Mouse (Mus musculus) kidney, postnatal 14 days (tissue): ENCODE data around the gene Mob3c.

Source experiments
- DNase-seq: peaks from one replicate; pipeline ENCODE4 v3.0.0; 2022; ENCODE audit warnings: mixed read lengths

Gene Mob3c

GRCm38 (mm10) chr4:115827888-115828571 lies at the start of gene Mob3c:
Mob3c (plus strand) TSS chr4:115828092.
- DNase-seq = peak; percentile 89

DNA sequence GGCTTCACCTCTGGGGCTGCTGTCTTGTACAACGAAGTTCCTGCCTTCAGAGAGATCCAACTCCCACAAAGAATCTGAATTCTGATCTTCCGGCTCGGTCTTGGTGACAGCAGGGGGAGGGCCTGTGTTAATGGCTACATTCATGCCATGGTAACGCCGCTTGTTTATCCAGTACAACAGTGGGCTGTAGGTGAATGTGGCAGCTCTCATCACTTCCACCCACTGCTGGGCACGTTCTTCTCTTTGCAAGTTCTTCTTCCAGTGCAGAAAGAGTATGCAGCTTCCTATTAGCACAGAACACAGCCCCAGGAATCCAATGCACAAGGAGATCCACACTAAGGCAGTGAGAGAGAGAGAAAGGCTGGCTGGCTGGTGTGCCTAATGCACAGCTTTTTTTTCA lies 47.6 kb upstream of the Mob3c start:
- no peak for DNase-seq

- DNase-seq = no peak
Observed at GRCm38 (mm10) chr4:115780918-115781317, 47.0 kb upstream of the Mob3c start, which contains the start of gene Tex38. Tex38 (minus strand) TSS chr4:115781018.

DNA sequence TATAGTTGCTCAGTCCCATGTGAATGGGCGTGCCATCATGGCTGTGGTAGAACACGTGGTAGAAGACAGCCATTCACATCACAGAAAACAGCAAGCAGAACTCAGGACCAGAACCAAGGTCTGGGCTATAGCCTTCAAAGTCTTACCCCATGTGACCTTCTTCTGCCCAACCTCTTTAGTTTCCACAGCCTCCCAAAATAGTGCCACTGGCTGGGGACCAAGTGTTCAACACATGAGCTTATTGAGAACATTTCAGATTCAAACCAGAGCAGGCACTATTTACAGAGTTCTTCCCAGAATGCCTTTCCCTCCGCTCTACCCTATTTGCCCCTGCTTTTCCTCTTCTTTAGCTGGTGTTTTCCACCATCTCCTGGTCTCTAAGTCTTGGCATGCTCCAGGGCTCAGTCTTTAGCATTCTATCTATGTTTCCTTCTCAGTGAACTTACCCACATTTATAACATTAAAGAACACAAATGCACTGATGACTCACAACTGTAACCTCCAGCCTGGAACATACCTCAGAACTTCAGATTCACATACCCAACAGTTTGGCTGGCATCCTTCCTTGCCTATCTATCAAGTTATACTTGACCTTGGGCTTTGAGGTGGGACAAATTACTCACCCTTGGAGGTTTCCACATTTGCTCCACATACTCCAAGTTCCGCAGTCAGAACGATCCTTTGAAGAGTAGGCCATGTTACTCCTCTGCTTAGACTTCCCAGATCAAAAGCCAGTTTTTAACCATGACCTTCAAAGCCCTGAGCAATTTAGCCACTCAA lies 45.7 kb upstream of the Mob3c start:
- DNase-seq = no peak

DNA sequence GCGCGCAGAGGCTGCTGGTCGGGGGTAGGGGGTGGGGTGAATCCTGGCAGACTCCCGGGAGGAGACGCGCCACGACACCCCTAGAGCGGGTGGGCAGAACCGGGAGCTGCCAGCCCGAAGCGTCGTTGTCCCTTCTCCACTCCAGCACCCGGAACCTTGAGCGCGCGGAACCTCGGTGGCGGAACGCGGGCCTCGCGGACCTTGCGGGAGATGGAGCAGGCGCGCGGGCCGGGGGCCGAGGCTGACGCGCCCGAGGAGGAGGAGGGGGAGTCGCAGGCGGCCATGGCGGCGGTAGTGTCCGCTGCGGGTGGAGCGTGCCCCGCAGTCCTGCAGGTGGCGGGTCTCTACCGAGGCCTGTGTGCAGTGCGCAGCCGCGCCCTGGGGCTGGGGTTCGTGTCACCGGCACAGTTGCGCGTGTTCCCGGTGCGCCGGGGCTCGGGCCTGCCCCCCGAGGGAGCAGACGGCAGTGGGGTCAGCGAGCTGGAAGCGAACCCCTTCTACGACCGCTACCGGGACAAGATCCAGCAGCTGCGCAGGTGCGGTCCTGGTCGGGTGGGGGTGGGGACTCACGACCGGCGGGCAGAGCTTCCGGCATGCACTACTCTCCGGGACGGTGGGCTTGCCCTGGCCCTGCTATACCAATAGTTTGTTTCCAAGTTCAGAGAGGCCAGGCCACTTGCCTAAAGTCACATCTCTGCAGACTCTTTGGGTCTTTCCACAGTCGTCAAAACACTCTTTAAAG lies 43.0 kb upstream of the Mob3c start, which contains the start of gene Atpaf1:
TSS of gene Atpaf1 (plus strand) at position 44 of the 742 bp plus-strand sequence.
- DNase-seq = peak; percentile 78

GRCm38 (mm10) chr4:115785511-115786034 lies 42.3 kb upstream of the Mob3c start:
- no peak for DNase-seq

DNA sequence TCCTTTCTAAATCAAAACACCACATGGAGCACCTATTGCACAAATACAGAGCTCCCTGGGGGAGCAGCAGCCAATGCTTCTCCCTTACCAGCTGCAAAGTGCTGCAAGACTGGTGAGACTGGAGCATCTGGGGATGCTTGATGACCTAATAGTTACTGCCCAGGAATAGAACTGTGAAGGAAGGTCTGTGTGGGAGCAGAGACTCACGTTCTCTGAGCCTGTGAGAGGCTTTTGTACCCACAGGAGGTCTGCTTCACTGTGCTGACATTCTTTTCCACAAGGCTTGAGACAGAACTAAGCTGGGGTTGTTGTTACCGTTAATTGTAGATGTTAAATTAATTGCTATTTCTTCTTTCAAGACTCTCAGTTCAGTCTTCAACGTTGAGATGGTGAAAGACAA lies 37.0 kb upstream of the Mob3c start:
- no peak for DNase-seq

GRCm38 (mm10) chr4:115795360-115795759 lies 32.5 kb upstream of the Mob3c start:
- no peak for DNase-seq

- no peak for DNase-seq
Observed at GRCm38 (mm10) chr4:115799981-115800380, 27.9 kb upstream of the Mob3c start.

DNA sequence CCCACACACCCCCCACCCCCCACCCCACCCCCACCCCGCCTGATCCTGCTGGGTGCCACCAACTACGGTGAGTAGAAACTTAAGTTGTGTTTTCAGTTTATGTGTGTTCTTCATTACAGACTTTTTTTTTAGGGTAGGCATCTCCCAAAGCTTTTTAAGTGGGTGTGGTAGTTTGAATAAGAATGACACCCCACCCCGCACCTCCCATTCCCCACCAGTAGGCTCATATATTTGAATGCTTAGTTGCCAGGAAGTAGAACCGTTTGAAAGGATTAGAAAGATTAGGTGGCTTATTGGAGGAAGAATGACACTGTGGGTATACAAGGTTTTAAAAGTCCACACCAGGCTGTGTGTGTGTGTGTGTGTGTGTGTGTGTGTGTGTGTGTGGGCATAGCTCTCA lies 15.6 kb upstream of the Mob3c start:
- no peak for DNase-seq

- DNase-seq = no peak
Observed at GRCm38 (mm10) chr4:115815606-115816005, 12.3 kb upstream of the Mob3c start.

- DNase-seq = no peak
Observed at GRCm38 (mm10) chr4:115820199-115820598, 7.7 kb upstream of the Mob3c start.

DNA sequence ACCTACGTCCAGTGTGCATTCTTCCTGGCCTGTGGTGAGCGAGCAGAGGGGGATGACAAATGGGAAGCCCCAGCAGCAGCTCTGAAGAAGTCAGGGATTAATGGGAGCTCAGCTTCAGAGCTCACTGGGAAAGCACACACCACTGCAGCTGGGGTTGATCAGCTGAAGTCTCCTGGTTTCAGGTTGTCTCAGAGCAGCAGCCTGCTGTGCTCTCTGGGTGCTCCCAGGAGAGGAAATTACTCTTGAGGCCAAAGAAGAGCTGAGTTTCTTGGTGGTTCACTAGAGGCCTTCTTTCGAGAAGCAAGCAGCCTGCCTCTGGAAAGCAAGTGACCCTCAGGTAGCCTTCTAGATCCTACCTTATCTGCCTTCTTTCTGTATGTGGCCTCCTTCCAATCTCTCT lies 6.9 kb upstream of the Mob3c start:
- DNase-seq = no peak

DNA sequence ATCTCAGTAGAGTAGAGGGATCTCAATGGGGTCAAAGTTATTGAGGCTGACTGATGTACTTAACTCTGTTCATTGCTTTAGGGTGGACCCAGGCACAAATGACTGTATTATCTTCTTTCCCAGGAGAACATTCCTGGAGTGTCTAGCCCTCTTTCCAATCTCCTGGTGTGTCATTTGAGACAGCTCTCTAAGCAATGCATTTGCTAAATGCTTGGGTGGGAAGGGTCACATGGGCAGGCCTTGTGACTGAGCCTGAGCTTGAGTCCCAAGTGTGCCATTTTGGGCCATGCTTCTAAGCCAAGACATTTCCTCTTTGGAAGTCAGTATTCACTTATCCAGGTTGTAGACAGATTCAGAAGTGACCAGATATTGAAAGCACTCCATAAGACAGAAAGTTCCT lies 6.5 kb upstream of the Mob3c start:
- no peak for DNase-seq

DNA sequence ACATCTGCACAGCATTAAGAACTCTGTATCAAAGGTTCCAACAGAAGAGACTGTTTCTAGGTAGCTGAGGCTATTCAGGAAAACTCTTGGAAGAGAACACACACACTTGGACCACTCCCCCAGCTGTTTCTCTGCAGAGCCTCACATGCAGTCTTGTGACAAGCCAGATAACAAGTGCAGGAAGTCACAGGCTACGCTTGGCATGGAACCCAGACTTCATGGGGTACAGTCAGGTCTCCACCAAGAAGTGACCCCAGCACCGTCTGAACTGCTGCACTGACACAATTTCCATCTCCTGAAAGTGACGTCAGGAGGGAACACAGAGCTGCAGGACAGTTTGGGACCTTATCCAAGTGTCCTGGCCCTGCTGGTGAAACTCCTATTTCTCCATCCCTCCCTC lies 6.0 kb upstream of the Mob3c start:
- DNase-seq = no peak

DNA sequence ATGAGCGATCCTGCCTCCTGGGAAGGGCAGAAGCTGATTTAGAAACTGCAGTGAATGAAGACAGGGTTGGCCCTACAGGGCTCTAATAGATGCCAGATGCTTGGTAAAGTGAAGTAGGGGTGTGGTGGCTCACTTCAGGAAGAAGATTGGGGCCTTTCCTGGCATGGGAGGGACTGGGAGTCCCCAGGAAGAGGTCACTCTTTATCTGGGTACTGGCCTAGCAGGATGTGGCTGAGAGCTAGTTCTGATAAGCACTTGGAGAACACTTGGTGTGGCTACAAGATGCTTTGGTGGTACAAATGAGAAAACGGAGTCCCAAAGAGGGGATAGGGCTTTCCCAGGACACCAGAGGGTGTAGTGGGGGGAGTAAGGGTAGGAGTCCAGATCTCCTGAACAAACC lies 3.7 kb upstream of the Mob3c start:
- DNase-seq = no peak

DNA sequence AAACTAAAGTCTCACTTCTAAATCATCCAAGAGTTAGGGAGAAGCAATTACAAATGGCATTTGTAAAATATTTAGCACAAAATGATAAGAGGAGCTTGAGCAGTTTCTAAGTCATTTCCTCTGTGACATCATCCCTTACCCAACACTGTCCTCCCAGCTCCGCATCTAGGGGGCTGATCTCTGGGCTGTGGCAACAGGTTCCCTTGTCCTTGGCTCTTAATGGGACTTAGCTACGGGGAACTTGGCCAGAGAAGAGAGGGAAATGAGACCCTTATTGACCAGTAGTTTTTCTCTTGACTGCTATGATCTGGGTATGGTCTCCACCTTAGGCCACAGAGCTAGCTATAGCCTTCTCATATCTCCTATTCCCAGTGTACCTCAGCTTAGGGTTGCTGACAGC lies 2.6 kb upstream of the Mob3c start:
- no peak for DNase-seq

GRCm38 (mm10) chr4:115827066-115827465 lies 826 bp upstream of the Mob3c start:
- no peak for DNase-seq

GRCm38 (mm10) chr4:115827535-115827887 lies 381 bp upstream of the Mob3c start:
- no peak for DNase-seq

DNA sequence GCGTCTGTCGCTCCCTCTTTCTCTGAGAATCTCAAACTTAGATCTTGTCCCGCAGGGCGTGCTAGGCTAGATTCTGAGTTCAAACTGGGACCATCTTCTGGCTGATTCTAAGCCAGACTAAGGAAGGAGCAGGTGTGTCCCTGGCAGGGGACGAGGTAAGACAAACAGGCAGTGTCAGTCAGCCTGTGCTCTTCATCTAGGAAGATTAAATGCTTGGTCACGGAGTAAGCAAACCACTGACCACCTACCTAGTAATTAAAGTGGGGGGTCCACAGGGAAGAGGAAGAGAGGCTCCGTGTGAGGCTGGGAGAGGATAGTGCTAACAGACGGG lies 645 bp downstream of the Mob3c start:
- no peak for DNase-seq

DNA sequence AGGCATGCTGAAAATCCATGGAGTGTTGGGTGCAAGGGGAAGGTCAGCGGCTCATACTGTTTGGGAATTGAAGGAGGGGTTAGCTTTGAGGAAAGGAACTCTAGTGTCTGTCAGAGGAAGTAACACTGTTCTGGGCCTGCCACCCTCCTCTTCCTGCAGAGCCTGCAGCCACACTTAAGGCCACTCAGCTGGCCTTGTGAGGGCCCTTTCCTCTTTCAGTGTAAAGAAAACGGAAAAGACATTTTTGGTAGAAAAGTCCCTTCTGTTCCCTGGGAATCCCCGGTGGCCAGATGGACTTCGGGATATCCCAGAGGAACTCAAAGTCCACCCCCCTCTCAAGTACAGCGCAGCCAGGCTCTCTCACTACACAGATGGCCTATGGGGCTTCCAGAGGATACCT lies 2.6 kb downstream of the Mob3c start:
- DNase-seq = peak; percentile 32

DNA sequence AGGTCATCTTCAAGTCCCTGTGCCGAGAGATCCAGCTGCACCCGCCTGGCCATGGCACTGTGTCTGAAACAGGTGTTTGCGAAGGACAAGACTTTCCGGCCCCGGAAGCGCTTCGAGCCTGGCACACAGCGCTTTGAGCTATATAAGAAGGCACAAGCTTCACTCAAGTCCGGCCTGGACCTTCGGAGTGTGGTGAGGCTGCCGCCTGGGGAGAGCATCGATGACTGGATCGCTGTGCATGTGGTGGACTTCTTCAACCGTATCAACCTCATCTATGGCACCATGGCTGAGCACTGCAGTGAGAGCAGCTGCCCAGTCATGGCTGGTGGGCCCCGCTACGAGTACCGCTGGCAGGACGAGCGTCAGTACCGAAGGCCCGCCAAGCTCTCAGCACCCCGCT lies 3.3 kb downstream of the Mob3c start:
- DNase-seq = no peak

GRCm38 (mm10) chr4:115832040-115832439 lies 4.1 kb downstream of the Mob3c start:
- DNase-seq = no peak

- DNase-seq = no peak
Observed at GRCm38 (mm10) chr4:115835576-115835975, 7.7 kb downstream of the Mob3c start.
